Mouse (Mus musculus) heart, postnatal 0 days (tissue): Measurements from ENCODE around the gene Tgfbr1.

Experiments
- CTCF ChIP-seq: IDR thresholded peaks from 2 replicates; pipeline ENCODE4 v1.5.1; 2016; ENCODE audit warnings: antibody characterized with exemption, control low read depth, low read depth
- EP300 ChIP-seq: IDR thresholded peaks from 2 replicates; pipeline ENCODE4 v1.6.1; 2016; ENCODE audit warnings: antibody characterized with exemption, low read depth

- TF ChIP-seq CTCF (no peak), EP300 (no peak)
These were observed 19.5 kb upstream of the Tgfbr1 start for GRCm38 (mm10) chr4:47333541-47333940.
